Mouse (Mus musculus) cerebellum, postnatal 36 days (tissue): Measurements from ENCODE around the gene Cd40.

Experiments used
- DNase-seq, 2 experiments: peaks; one replicate each; pipeline ENCODE4 v3.0.0; 2021 to 2022; ENCODE audit warnings: mixed read lengths in 2 of 2

The Cd40 gene

GRCm38 (mm10) chr2:165106585-165106984 is 51.2 kb downstream of the Cd40 start:
- DNase-seq: no peak

DNA sequence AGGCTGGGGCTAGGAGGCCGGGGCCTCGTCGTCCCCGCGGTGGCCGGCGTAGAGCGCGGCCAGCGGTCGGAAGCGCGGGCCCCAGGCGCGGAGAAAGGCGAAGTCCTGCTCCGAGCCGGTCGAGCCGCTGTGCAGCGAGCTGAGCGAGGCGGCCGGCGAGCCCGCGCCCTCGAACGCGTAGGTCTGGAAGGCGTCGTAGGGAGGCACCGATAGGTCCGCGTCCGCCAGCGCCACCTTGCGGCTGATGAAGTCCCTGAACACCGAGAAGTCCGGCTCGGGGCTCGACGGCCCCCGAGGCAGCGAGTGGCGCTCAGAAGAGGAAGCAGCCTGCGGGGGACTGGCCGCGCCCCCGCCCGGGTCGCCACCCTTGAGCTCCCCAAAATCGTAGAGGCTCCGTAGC is 56.7 kb downstream of the Cd40 start:
- DNase-seq: peak; percentile 81 to 84

DNA sequence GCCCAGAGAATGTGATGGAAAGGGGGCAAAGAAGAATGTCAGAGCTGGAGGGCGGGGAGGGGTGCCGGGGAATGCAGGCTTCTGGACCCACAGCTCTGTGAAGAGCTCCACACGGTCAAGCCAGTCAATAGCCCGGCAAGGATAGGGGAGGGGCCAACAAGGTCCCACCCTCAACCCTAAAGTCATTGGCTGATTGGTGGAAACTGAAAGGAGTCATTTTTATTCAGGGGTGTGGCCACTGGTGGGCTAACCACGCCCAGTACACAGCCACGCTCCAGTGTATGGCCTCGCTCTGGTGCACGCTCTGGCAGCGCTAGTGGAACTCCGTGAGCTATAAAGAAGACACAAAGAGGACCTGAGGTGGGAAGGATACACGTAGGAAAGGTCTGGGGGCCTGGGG is 58.3 kb downstream of the Cd40 start:
- no peak for DNase-seq

GRCm38 (mm10) chr2:165120765-165121164 is 65.3 kb downstream of the Cd40 start:
- DNase-seq: no peak

GRCm38 (mm10) chr2:165121206-165121840 is 65.9 kb downstream of the Cd40 start:
- DNase-seq: no peak
